ENCODE assay signal across 8 mouse cellular contexts in genomic region chr14:27166751-27167150, GRCm38 (mm10). TPM values are rescaled to one million over a fixed set of nuclear protein-coding genes. Genes with fewer than 3 reads are reported as not detected.
DNase-seq lines count a peak whose midpoint lies in the region; ATAC-seq and TF ChIP-seq lines count a peak whose summit lies in the region.

No protein-coding gene starts in this region.

- 74% methylated on average over 8 of the region's 8 CpGs for WGBS in forebrain, embryonic 10.5 days
- 57% methylated on average over 8 of the region's 8 CpGs for WGBS in forebrain, embryonic 11.5 days
- 57% methylated on average over 8 of the region's 8 CpGs for WGBS in heart, embryonic 15.5 days

- DNase-seq in forebrain, embryonic 10.5 days (ENCODE audit: extremely low spot score, low spot score) = no peak
- no peak for DNase-seq in forebrain, embryonic 11.5 days (ENCODE audit: low spot score)
- DNase-seq in MN1 (ENCODE audit: low spot score) = peak; percentile 63
- DNase-seq in left cerebral cortex, adult 2 months (ENCODE audit: extremely low spot score in 1 of 2, low spot score in 2 of 2) = peak; percentile 15 to 29
- no peak for DNase-seq in urinary bladder, postnatal 25 days (ENCODE audit: low spot score)
- no peak for DNase-seq in thymus, postnatal 10 days (ENCODE audit: low spot score in 2 of 2)
- no peak for DNase-seq in thymus, postnatal 14 days

- ATAC-seq in forebrain, embryonic 11.5 days (replicated peaks; ENCODE audit: low FRiP score) = no peak
- peak; percentile 15; the same call in 1 of the 2 replicates for ATAC-seq in heart, embryonic 15.5 days (replicated peaks; ENCODE audit: insufficient number of reproducible peaks, insufficient read depth, low FRiP score, low read depth)

- H3K4me3 ChIP-seq in forebrain, embryonic 10.5 days = no peak overlapping the region
- no peak overlapping the region for H3K4me3 ChIP-seq in forebrain, embryonic 11.5 days (ENCODE audit: low read depth, low read length)
- no peak overlapping the region for H3K4me3 ChIP-seq in heart, embryonic 15.5 days
- no peak overlapping the region for H3K4me3 ChIP-seq in left cerebral cortex, adult 2 months

- H3K9me3 ChIP-seq in forebrain, embryonic 10.5 days = no peaks in the 10 kb centered on the region
- H3K9me3 ChIP-seq in forebrain, embryonic 11.5 days (ENCODE audit: control insufficient read depth, low read length) = no peaks in the 10 kb centered on the region
- H3K9me3 ChIP-seq in heart, embryonic 15.5 days (replicated peaks) = no peaks in the 10 kb centered on the region

- peaks cover 20% of the 10 kb centered on the region for H3K4me1 ChIP-seq in forebrain, embryonic 10.5 days
- H3K4me1 ChIP-seq in forebrain, embryonic 11.5 days (replicated peaks; ENCODE audit: control insufficient read depth, insufficient read depth, low read length) = no peaks in the 10 kb centered on the region
- H3K4me1 ChIP-seq in heart, embryonic 15.5 days (replicated peaks) = peaks cover 42% of the 10 kb centered on the region

- H3K27ac ChIP-seq in forebrain, embryonic 10.5 days = 0 out of 2 replicates have a peak overlapping the region, but pooled peaks have one; percentile 3
- no peak overlapping the region for H3K27ac ChIP-seq in forebrain, embryonic 11.5 days (ENCODE audit: low read depth, low read length)
- H3K27ac ChIP-seq in heart, embryonic 15.5 days = peak overlapping the region; percentile 61
- H3K27ac ChIP-seq in left cerebral cortex, adult 2 months = no peak overlapping the region

- no peaks in the 10 kb centered on the region for H3K36me3 ChIP-seq in forebrain, embryonic 10.5 days (replicated peaks)
- no peaks in the 10 kb centered on the region for H3K36me3 ChIP-seq in forebrain, embryonic 11.5 days (ENCODE audit: control insufficient read depth, insufficient read depth, low read length)
- no peaks in the 10 kb centered on the region for H3K36me3 ChIP-seq in heart, embryonic 15.5 days

- H3K27me3 ChIP-seq in forebrain, embryonic 10.5 days (ENCODE audit: poor library complexity, severe bottlenecking) = no peaks in the 10 kb centered on the region
- no peaks in the 10 kb centered on the region for H3K27me3 ChIP-seq in forebrain, embryonic 11.5 days (ENCODE audit: control insufficient read depth, insufficient read depth, low read length)
- H3K27me3 ChIP-seq in heart, embryonic 15.5 days = peaks cover 3% of the 10 kb centered on the region; the same call in 1 of the 2 replicates

- no peak overlapping the region for H3K9ac ChIP-seq in forebrain, embryonic 11.5 days (ENCODE audit: low read length)
- no peak overlapping the region for H3K9ac ChIP-seq in heart, embryonic 15.5 days

- no peak overlapping the region for H3K4me2 ChIP-seq in forebrain, embryonic 11.5 days (ENCODE audit: low read depth, low read length, severe bottlenecking)
- H3K4me2 ChIP-seq in heart, embryonic 15.5 days = peak overlapping the region; percentile 8; the same call in 1 of the 2 replicates

- intact Hi-C loops in left cerebral cortex, adult 2 months (cut with DNase I) = no loop called here

- no peak for TF ChIP-seq CTCF in left cerebral cortex, adult 2 months (IDR thresholded peaks at IDR 0.05)

RNA-seq across cellular contexts. Expression of gene Arhgef3, which starts 52.1 kb away (rescaled TPM):
- 1.6 and 2.4 TPM in 2 replicates for polyA plus RNA-seq in forebrain, embryonic 10.5 days (2016; fragmentation: Nextera tagmentation; extraction: Ambion mirVana)
- polyA plus RNA-seq in forebrain, embryonic 11.5 days (2014; fragmentation: Nextera tagmentation; extraction: Ambion mirVana) = 2.3 and 2.9 TPM in 2 replicates
- 14.7 and 15.4 TPM in 2 replicates for polyA plus RNA-seq in heart, embryonic 15.5 days (2015; fragmentation: Nextera tagmentation; extraction: Ambion mirVana)
- 10 to 100 TPM; 62.0 to 75.0 TPM for total RNA-seq in left cerebral cortex, adult 2 months (2021)

Comparison
In these comparisons a context has a peak if more than half of its experiments do, and no peak if none do; other contexts are left out.
1. H3K27ac ChIP-seq: peak in forebrain, embryonic 10.5 days (single experiment) and heart, embryonic 15.5 days (single experiment); none in forebrain, embryonic 11.5 days (single experiment) and left cerebral cortex, adult 2 months (single experiment).
2. DNase-seq: peak in MN1 (single experiment) and left cerebral cortex, adult 2 months (2 of 2); none in forebrain, embryonic 10.5 days (single experiment), forebrain, embryonic 11.5 days (single experiment), urinary bladder, postnatal 25 days (single experiment), thymus, postnatal 10 days (0 of 2) and thymus, postnatal 14 days (single experiment).